Mouse (Mus musculus): ENCODE data around the gene Fam135a.

Fam135a gene

GRCm38 (mm10) chr1:24099926-24100869 is at the start of gene Fam135a:
Gene Fam135a, minus strand, starts transcription at chr1:24100341.
- DNase-seq (ENCODE audit: low spot score): peak; percentile 94

GRCm38 (mm10) chr1:24143504-24143903 is 43.4 kb upstream of the Fam135a start:
- DNase-seq (ENCODE audit: low spot score): no peak

GRCm38 (mm10) chr1:24140555-24140954 is 40.4 kb upstream of the Fam135a start:
- DNase-seq (ENCODE audit: low spot score): no peak

GRCm38 (mm10) chr1:24137133-24137532 is 37.0 kb upstream of the Fam135a start:
- peak; percentile 81 for DNase-seq (ENCODE audit: low spot score)

GRCm38 (mm10) chr1:24134792-24135191 is 34.7 kb upstream of the Fam135a start:
- DNase-seq (ENCODE audit: low spot score): peak; percentile 72

- peak; percentile 5 for DNase-seq (ENCODE audit: low spot score)
These were observed 33.7 kb upstream of the Fam135a start for GRCm38 (mm10) chr1:24133853-24134252.

- no peak for DNase-seq (ENCODE audit: low spot score)
These were observed 27.7 kb upstream of the Fam135a start for GRCm38 (mm10) chr1:24127866-24128265.

GRCm38 (mm10) chr1:24124610-24125009 is 24.5 kb upstream of the Fam135a start:
- DNase-seq (ENCODE audit: low spot score): peak; percentile 21

- DNase-seq (ENCODE audit: low spot score): no peak
These were observed 22.4 kb upstream of the Fam135a start for GRCm38 (mm10) chr1:24122582-24122981.

- no peak for DNase-seq (ENCODE audit: low spot score)
These were observed 8.0 kb upstream of the Fam135a start for GRCm38 (mm10) chr1:24107971-24108773.

- peak; percentile 20 for DNase-seq (ENCODE audit: low spot score)
These were observed 7.2 kb upstream of the Fam135a start for GRCm38 (mm10) chr1:24107378-24107777.

GRCm38 (mm10) chr1:24102579-24103149 is 2.5 kb upstream of the Fam135a start:
- DNase-seq (ENCODE audit: low spot score): no peak

- DNase-seq (ENCODE audit: low spot score): no peak
These were observed 773 bp upstream of the Fam135a start for GRCm38 (mm10) chr1:24100870-24101358.

GRCm38 (mm10) chr1:24099541-24099925 is 608 bp downstream of the Fam135a start:
- DNase-seq (ENCODE audit: low spot score): peak; percentile 57

- no peak for DNase-seq (ENCODE audit: low spot score)
These were observed 2.6 kb downstream of the Fam135a start for GRCm38 (mm10) chr1:24097541-24097940.

GRCm38 (mm10) chr1:24092414-24092813 is 7.7 kb downstream of the Fam135a start:
- DNase-seq (ENCODE audit: low spot score): no peak

GRCm38 (mm10) chr1:24090603-24091002 is 9.5 kb downstream of the Fam135a start:
- no peak for DNase-seq (ENCODE audit: low spot score)

GRCm38 (mm10) chr1:24090094-24090493 is 10.0 kb downstream of the Fam135a start:
- DNase-seq (ENCODE audit: low spot score): no peak

GRCm38 (mm10) chr1:24086176-24086575 is 14.0 kb downstream of the Fam135a start:
- DNase-seq (ENCODE audit: low spot score): no peak

- no peak for DNase-seq (ENCODE audit: low spot score)
These were observed 25.7 kb downstream of the Fam135a start for GRCm38 (mm10) chr1:24074396-24074795.

- no peak for DNase-seq (ENCODE audit: low spot score)
These were observed 26.5 kb downstream of the Fam135a start for GRCm38 (mm10) chr1:24073386-24074248.
